Mouse (Mus musculus) spleen, postnatal 4 days (tissue): ENCODE data around the gene Fggy.
A peak's percentile ranks its signal among the peaks of the same experiment; 100 is the strongest.

Experiments
- DNase-seq, 2 experiments: peaks; one replicate each; pipeline ENCODE4 v3.0.0; 2022; ENCODE audit warnings: low spot score in 2 of 2

The Fggy gene

DNA sequence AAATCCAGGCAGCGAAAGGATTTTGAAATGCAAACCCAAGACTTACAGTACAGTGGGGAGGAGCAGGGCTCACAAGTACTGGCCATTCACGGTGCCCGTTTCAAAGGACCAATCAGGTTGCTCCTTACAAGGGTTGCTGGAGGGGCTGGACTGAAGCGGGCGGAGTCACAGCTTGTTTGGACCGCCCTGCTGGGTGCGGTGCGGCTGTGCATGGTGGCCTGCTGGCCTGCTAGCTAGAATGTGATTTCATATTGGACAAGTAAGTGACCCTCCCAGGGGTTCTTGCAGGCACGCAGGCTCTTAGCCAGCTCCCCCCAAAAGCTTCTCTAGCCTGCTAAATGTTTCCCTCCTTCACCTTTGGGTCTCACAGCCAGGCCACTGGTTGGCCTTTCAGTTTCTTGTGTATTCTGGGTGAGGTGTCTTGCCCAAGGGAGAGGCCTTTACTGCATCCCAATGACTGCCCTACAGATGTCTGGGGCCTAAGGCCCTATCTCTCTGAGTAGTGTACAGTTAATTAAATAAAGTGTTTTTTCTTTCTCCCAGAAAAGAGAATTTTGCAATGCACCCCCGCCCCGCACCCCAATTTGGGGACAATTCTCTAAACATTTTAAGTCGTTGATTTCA, at the start of gene Fggy:
Gene Fggy (plus strand): TSS at position 175 of the 624 bp plus-strand sequence.
- peak; percentile 90 to 94 for DNase-seq

DNA sequence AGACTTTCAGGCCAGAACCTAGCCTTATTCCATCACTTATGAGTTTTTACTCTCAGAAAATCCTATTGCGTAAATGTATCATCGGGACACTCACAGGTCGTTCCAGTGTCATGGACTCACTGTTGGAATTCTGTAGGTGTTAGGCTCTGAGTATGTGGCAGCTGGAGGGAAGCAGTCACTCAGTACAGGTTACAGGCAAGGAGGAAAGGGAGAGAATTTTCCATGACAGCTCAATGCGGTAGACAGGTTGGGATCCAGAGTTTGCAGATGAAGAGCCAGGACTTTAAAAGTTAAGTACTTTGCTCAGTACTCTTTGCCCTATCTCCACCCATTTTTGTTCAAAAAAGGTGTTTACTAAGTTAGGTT, 49.4 kb upstream of the Fggy start:
- no peak for DNase-seq

DNA sequence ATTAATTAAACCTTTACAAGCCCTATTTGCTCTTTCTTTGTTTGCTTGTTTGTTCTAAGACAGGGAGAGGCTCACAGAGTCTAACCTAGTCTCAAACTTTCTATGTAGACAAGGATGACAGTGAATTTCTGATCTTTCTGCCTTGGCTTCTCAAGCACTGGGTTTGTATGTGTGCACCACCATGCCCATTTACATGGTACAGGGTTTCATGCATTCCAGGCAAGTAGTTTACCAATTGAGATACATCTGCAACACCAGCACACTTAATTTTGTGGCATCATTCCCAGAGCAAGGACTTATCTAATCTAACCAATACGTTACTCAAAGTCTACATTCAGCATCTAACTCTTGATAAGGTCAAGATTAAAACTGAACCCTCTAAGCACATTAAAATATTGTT, 38.9 kb upstream of the Fggy start:
- DNase-seq, result no peak

DNA sequence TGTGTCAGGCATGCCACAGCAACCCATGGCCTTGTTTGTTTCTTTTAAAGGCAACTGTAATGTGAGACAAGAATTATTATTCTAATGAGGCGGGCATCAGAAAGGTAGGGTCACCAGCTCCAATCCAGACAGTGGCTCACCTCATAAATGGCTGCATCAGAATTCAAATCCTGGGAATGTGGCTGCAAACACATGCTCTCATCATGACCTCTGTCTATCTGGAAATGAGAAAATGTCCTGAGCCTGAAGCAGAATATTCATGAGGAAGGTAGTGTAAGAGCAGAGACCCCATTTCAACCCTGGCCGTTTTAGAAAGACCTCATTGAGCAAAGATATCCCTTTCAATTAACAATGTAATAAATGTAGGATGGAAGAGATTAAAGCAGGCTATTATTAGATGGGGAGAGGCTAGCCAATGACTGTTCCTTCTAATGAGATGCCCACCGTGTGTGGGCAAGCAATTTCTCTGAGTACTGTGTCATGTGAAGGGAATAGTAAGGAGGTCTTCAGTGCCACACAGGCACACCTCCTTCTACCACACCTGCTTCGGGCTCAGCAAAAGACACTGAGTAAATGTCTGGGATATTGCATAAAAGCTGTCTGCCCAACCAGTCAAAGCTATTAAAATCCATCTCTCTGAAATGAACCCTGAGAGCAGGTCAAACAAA, 37.2 kb upstream of the Fggy start:
- DNase-seq, result no peak

DNA sequence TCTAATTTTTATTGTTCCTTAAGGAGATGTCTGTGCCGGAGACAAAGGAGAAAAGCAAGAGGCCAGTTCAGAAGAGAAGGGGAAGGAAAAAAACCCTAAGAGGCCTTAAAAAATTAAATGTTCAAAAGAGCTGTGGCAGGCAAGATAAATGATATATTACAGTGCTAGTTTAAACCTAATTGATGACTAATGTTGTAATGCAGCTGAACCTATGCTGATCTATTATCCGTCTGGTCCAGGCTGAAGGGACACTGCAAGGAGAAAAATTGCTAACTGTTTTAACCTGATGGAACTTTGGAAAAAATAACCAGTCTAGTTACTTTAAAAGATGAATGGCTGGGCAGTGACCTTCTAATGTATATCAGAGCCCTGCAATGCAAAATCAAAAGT, 36.7 kb upstream of the Fggy start:
- DNase-seq, result no peak

DNA sequence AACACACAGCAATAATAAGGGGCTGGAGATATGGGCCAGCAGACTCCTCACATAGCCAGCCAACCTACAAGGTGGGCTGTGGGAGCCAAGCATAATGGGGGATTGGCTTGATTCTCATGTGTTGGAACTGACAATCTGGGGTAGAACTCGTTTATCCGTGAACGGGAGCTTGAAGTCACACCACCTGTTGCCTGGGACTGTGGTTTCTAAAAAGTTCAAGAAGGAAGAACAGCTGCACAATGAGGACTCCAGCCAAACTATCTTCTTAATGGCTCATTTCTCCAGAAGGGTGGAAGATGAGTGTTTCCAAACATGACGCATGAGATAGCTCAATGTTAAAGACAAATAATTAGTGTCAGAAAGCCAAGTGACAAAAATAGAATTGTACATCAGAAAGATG, 30.7 kb upstream of the Fggy start:
- no peak for DNase-seq

DNA sequence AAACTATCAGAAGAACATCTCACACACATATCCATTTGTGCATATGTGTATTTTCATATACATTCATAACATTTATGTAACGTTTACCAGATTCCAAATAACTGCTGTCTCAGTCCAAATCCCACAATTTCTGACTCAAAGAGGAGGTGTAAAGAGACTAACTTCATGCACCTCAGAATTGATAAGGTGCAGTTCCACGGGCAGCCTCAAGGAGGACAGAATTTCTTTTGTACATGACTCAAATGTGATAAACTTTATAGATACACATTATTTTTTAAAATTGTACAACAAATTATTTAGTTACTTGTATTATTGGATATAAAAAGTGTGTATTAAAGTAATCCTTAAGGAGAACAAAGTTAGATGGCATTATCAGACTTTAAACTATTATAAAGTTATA, 26.6 kb upstream of the Fggy start:
- DNase-seq, result no peak

DNA sequence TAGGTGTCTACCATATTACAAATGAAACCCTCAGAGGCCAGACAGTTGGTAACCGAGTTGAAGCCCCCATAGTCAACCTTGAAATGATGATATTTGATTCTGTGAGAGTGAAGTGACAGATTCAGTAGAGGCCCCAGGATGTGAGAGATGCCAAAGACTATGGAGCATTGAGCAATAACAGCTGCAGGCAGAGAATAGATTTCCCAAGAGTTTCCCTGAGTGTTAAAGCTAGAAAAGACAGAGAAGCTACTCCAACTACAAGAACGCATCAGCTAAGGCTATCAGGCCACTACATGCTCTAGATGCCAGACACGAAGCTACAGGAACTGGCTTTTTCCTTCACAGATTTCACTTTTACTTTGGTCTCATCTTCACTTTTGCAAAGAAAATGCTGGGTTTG, 23.4 kb upstream of the Fggy start:
- DNase-seq, result no peak

DNA sequence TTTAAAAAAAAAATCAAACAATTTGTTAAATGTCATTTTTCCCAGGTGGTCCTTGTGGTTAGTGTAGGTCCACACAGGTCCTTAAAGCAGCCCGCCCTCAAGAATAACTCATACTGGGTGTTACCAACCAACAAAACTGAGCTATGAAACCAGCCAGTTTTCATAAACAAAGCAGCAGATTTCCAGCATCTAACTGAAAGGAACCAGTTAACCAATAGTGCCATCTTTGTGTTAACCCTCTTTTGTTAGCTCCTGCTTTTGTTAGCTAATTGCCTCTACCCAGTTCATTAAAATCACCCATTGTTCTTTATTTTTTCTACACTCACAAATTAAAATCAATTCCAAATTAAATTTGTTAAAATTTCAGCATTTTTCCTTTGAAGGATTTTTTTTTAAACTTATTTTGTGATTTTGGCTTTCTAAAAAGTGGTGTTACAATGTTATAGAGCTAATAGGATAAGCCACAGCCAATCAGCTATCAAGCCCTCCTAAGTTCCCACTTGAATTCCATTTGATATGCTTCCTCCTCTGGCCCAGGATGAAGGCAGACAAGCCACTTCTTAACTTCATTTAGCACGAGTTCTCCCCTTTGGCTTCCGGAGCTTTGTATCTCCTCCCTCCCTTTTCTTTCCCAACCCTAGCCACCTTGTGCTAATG, 15.8 kb upstream of the Fggy start:
- DNase-seq, result no peak

DNA sequence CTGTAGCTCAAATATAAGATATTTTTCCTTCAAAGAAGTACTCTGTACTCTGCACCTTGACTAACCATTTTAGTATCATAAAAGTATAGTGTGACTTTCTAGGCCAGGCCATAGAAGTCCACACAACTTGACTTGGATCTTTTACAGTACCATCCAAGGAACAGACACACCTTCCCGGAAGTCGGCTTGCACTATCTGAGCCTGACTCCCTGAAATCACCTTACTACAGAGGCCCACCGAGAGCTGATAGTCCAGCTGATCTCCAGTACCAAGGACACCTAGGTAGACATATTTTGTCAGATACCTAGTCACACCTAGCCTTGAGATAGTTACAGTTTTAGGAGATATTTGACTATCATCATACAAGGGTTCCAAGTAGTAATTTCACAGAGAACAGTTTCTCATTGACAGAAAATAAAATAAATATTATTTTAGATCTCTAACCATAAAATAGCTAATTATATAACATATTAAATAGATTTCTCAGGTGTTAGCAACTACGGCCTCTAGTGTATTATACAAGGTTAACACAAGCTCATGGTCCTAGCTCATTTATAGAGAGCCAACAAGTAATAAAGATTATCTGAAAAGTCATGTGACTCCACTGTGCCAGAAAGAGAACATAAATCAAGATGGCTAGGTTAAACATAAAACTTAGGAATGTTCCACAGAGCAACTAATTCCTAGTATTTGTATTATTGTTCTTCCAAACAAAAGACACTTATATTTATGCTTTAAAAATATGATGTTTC, 15.1 kb upstream of the Fggy start:
- DNase-seq, result no peak

DNA sequence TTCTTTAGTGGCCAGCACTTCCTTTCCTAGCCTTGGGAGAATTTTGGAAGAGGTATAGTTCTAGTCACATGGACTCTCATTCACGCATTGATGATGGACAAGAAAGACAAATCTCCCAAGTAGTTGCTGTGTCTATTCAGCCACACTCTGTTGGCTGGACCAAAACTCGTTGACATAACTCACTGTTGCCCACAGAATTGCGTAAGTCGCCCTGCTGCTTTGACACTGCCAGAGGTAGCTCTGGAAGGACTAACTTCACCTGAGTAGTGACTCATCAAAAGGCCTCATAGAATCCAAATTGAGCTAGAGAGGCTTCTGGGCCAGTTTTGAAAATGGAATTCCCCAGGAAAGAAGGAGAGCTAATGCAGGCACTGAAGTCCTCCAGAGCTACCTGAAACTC, 13.8 kb upstream of the Fggy start:
- DNase-seq, result no peak

DNA sequence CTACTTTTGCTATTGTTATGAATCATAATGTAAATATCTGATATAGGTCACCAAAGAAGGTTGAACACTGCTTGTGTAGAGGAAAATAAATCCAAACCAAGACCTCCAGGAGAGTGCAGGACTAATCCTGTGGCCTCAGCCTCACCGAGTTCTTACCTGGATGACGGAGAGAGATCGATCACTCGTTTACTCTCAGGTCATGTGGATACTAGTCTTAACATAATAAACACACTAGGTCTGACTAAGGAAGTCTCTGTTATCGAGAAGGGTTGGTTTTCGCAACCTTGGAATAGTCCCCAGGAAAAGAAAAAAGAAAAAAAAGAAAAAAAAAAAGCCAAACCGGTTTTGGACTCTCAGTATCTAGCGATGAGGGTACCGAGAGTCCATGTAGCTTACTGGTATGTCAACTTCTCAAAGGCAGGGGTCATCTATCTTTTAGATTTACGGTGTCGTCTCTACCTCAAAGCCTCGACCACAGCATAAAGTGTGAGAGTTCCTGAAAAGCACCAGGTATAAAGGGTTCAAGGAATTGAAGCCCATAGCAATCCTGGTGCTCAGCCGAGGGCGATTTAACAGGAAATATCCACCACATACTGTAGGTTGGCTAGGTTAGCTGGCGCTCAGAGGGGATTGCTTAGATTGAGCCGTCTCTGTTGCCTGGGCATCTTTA, 509 bp upstream of the Fggy start:
- no peak for DNase-seq

DNA sequence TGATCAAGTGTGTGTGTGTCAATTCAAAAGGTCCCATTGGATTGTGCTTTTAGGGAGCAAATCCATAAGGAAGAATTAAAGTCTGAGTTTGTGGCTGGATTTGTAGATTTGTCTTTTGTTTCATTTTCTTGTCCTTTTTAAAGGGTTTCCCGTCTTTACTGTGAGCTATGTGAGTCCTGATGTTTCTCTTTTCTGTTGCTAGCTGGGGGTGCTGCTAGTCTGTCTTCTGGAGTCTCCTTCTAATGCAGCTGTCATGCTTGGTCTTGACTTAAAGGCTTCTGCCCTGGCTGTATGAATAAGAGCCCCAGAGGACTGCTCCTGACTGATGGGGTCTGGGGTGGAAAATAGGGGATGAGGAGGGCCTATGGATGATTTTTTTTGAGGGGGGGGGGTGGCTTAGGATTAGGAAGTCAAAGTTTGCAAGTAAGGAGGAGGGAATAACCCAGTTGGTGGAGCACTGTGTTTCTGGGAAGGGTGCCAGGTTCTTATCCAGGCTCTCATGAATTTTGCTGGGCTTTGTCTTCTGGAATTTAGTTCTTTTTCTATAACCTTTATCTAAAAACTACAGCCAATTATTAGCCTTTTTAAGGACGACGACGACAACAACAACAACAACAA, 1.1 kb downstream of the Fggy start:
- no peak for DNase-seq

DNA sequence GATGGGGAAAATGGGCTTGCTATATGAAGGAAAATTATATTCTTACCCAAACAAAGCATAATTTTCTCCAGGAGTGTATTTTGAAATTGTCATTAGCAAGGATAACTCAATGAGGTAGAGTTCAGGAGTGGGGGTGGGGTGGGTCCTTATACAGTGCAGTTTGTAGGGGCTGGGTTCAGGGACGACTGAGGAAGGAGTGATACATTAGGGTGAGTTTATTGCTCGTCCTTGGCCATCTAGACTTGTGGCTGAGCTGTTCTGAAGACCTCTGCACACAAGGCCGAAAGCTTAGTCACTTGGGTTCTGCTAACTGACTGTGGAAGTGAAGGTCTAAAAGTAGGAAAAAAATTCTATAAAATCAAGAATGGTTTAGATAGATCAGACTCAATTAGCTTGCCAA, 14.3 kb downstream of the Fggy start:
- DNase-seq, result no peak

DNA sequence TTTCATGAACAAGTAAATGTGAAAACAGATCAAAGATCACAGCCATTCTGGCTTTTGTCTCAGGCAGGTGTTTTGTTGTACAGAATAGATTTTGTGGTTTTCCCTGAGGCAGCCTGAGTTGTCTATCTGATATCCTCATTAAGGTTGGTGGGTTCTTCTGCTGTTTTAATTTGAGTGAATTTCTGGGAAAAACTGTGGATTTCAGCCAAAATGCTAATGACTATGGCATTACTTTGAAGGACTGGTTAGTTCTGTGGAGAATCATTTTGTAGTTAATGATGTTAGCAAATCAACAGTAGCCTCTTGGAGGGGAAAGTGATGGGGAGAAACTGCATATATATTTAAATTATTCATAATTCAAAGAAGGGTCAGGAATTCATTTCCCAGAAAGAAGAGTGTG, 16.4 kb downstream of the Fggy start:
- DNase-seq, result no peak

DNA sequence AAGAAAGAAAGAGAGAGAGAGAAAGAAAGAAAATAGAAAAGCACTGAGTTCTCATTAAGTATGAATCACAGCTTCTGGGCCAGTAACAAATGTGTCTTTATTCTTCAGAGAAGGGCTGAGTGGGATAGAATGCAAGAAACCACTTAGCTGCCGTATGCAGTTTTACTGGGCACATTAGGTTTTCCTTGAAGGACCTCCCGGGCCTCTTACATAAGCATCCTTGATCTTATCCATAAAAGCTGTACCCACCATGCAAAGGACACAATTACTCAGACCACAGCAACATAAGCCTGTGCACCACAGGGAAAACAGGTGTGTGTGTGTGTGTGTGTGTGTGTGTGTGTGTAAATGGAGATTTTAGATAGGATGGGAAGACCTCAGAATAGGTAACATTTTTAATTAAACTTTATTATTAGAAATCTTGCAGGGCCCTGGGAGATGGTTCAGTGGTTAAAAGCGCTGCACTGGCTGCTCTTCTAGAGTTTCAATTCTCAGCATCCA, 18.2 kb downstream of the Fggy start:
- no peak for DNase-seq

DNA sequence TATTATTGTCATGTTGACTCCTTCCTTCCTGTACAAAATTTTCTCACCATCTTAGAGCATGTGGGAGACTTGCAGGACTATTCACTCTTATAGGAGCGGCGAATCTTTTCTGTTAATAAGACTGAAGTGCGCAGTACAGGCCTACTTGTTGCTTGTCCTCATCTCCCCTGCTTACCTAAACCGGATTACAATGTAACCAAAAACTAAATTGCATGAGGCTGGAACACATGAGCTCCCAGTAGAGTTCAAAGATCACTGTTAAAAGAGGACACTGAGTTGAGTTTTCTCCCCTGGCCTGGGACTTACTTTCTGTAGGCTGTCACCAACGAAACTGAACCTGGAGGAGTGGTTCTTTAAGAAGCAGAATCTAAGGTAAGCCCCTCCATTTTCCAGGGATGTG, 21.9 kb downstream of the Fggy start:
- DNase-seq, result no peak

DNA sequence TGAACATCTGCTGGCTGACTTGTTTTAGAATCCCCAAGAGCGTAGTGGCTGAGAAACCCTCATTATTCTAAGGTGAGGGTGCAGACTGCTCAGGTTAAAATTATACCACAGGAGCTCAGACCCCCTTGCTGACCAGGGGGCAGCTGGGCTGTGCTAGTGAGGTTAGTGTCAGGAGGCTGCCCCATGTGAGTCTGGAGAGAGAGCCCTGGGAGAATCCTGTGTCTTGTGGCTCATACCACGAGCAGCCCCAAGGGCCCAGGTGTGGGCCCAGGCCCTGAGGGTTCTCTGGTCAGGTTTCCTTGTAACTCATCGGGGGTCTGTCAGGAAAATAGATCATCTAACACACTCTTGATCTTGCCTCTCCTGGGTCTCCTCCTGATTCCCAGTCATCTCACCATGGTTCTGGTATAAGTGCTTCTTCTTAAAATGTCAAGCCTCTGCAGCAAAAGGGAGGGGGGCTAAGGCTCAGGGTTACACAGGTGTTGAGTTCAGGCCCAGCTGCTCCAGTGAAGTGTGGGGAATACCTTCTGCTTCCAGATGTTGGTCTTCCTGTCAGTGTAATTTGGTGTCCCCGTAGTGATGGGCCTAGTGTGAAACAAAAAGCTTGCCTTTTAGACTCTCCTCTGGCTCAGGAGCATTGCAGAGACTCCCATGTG, 26.9 kb downstream of the Fggy start:
- no peak for DNase-seq

DNA sequence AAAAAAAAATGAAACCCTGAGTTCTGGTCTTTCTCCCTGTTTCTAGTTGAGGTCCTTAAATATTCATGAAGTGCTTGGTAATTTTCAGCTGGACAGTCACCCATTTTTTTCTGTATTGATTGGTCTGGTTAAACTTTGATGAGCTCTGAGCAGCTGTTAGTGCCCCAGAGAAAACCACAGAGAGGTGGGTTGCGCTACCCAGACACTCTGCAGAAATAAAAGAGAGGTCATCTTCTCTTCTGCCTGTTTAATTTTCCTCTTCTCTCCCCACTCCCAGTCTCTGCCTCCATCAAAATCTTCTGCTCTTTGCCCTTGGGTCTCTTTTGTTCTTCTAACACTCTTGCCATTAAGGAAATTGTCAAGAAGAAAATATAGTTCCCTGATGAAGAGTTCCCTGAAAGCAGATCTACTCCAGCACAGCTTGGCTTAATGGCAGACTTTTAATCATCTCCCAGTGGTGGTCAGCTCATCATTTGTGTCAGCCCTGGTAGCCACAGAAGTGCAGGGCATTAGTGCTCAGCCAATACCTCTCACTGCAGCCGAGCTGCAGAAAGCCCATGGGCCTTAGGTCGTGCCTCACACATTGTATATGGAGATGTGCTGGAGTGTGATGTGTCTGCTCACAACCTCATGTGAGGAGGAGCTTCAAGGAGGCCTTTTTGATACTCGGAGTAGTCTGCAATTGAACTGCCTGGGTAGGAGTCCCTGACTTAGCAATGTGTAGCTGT, 29.1 kb downstream of the Fggy start:
- no peak for DNase-seq

DNA sequence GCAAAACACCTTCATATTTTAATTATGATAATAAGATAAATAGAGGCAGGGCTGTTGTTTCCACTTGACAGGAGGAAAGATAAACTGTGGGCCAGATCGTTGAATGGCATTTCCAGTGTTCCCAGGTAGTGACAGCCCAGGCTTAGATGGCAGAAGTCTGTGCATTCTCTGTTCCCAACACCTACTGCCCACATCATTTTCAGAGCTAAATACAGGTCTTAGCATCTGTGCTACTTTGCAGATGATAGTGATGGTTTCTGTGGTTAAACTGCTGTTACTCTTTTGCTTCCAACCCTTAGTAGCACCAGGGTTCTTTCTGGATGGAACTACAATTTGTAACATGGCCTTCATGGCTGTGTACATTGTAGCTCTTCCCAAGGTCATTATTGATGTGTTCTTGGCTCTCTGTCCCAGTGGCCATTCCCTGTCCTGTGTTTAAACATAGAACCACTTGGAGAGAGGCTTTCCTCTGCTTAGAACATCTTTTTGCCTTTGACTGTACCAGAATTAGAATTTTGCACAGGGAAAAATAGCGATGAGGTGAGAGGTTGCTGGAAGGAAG, 31.5 kb downstream of the Fggy start:
- DNase-seq, result no peak
